19 mouse cellular contexts compared by ENCODE assay signal in genomic region chr19:57802207-57802606, GRCm38 (mm10).
DNase-seq lines count a peak whose midpoint lies in the region; ATAC-seq and TF ChIP-seq lines count a peak whose summit lies in the region.
"Had no signal": no experiment of that assay in that cellular context is flagged by ENCODE, and none has a peak within 500 bp of the region (broad histone marks: within the 10 kb centered on the region; RNA-seq: fewer than 3 reads in every experiment).

No protein-coding gene starts in this region.

- H3K9ac ChIP-seq in kidney, embryonic 14.5 days (ENCODE audit: low read depth, low read length), result no peak overlapping the region
- H3K9ac ChIP-seq in lung, embryonic 14.5 days, result no peak overlapping the region
- H3K9ac ChIP-seq: embryonic facial prominence, embryonic 12.5 days; hindbrain, embryonic 14.5 days; intestine, embryonic 15.5 days; midbrain, embryonic 13.5 days had no signal

- peak overlapping the region; percentile 78 for H3K27ac ChIP-seq in kidney, embryonic 14.5 days (ENCODE audit: low read depth, low read length)
- peak overlapping the region; percentile 78 for H3K27ac ChIP-seq in lung, embryonic 14.5 days (ENCODE audit: low read depth)
- H3K27ac ChIP-seq: embryonic facial prominence, embryonic 12.5 days; hindbrain, embryonic 14.5 days; intestine, embryonic 15.5 days; midbrain, embryonic 13.5 days had no signal

- no peak overlapping the region for H3K4me2 ChIP-seq in kidney, embryonic 14.5 days (replicated peaks; ENCODE audit: low read depth, low read length)
- H3K4me2 ChIP-seq in lung, embryonic 14.5 days, result no peak overlapping the region
- H3K4me2 ChIP-seq: embryonic facial prominence, embryonic 12.5 days; hindbrain, embryonic 14.5 days; intestine, embryonic 15.5 days; midbrain, embryonic 13.5 days had no signal

- no peaks in the 10 kb centered on the region; the same call in 1 of the 2 replicates for H3K36me3 ChIP-seq in kidney, embryonic 14.5 days (ENCODE audit: control insufficient read depth, insufficient read depth, low read length)
- no peaks in the 10 kb centered on the region for H3K36me3 ChIP-seq in lung, embryonic 14.5 days (ENCODE audit: insufficient read depth)
- H3K36me3 ChIP-seq: embryonic facial prominence, embryonic 12.5 days; intestine, embryonic 15.5 days; midbrain, embryonic 13.5 days had no signal

- WGBS in kidney, embryonic 14.5 days, result 73% methylated on average over 9 of the region's 9 CpGs
- 68% methylated on average over 9 of the region's 9 CpGs for WGBS in lung, embryonic 14.5 days

- H3K4me1 ChIP-seq in kidney, embryonic 14.5 days (ENCODE audit: control insufficient read depth, insufficient read depth, low read length), result no peaks in the 10 kb centered on the region
- H3K4me1 ChIP-seq in lung, embryonic 14.5 days (ENCODE audit: insufficient read depth), result peaks cover 13% of the 10 kb centered on the region
- H3K4me1 ChIP-seq: intestine, embryonic 15.5 days; midbrain, embryonic 13.5 days had no signal

- H3K4me3 ChIP-seq in kidney, embryonic 14.5 days (ENCODE audit: low read length), result no peak overlapping the region
- no peak overlapping the region for H3K4me3 ChIP-seq in lung, embryonic 14.5 days (ENCODE audit: low read depth, low read length)
- H3K4me3 ChIP-seq: embryonic facial prominence, embryonic 12.5 days; intestine, embryonic 15.5 days; midbrain, embryonic 13.5 days had no signal

- no peak for TF ChIP-seq CTCF in lung, embryonic 14.5 days (IDR thresholded peaks at IDR 0.05; ENCODE audit: low read depth)

- H3K9me3 ChIP-seq in kidney, embryonic 14.5 days (ENCODE audit: control insufficient read depth, low read length), result no peaks in the 10 kb centered on the region
- H3K9me3 ChIP-seq in lung, embryonic 14.5 days (ENCODE audit: low read depth, low read length), result no peaks in the 10 kb centered on the region
- H3K9me3 ChIP-seq: embryonic facial prominence, embryonic 12.5 days; intestine, embryonic 15.5 days; midbrain, embryonic 13.5 days had no signal

- peak; percentile 53 to 57 for DNase-seq in cerebellum, postnatal 10 days
- DNase-seq in cerebellum, adult 11 months, result no peak
- DNase-seq in kidney, adult 9 months, result no peak
- DNase-seq in lung, embryonic 14.5 days, result peak; percentile 80
- DNase-seq in lung, postnatal 36 days, result no peak
- DNase-seq in NIH3T3 (ENCODE audit: low read depth), result peak; percentile 15
- DNase-seq in gastrocnemius, adult 18-20 months (ENCODE audit: low spot score), result no peak
- DNase-seq: adrenal gland, postnatal 36 days; cerebellum, adult 2 months; heart, postnatal 14 days; liver; thymus, postnatal 4 days had no signal

- no peak for ATAC-seq in kidney, embryonic 14.5 days (ENCODE audit: low FRiP score, low TSS enrichment)
- ATAC-seq in lung, embryonic 14.5 days (ENCODE audit: insufficient read depth), result peak; percentile 57; the same call in 1 of the 2 replicates
- ATAC-seq: CD4-positive, CD25-positive, alpha-beta regulatory T cell, adult 4 months; forebrain, embryonic 16.5 days; intestine, embryonic 15.5 days; midbrain, embryonic 13.5 days had no signal

- no peaks in the 10 kb centered on the region for H3K27me3 ChIP-seq in kidney, embryonic 14.5 days (ENCODE audit: control insufficient read depth, insufficient read depth, low read length)
- no peaks in the 10 kb centered on the region for H3K27me3 ChIP-seq in lung, embryonic 14.5 days (ENCODE audit: insufficient read depth, low read length)
- H3K27me3 ChIP-seq: embryonic facial prominence, embryonic 12.5 days; intestine, embryonic 15.5 days; midbrain, embryonic 13.5 days had no signal

Comparison
In these comparisons a context has a peak if more than half of its experiments do, and no peak if none do; other contexts are left out.
1. DNase-seq: peak in cerebellum, postnatal 10 days (2 of 2), lung, embryonic 14.5 days (single experiment) and NIH3T3 (single experiment); none in cerebellum, adult 11 months (single experiment), kidney, adult 9 months (single experiment), lung, postnatal 36 days (single experiment) and gastrocnemius, adult 18-20 months (single experiment).